Mouse (Mus musculus) left cerebral cortex, adult 2 months (tissue): ENCODE results near the gene Pccb. TPM values are rescaled to one million over a fixed set of nuclear protein-coding genes. Genes with fewer than 3 reads are reported as not detected.

ENCODE experiments used
- DNase-seq, 2 experiments: peaks; one replicate each; pipeline ENCODE4 v3.0.0; 2021 to 2022; ENCODE audit warnings: low spot score in 2 of 2, mixed read lengths in 1 of 2; ENCODE audit errors: extremely low spot score in 1 of 2
- H3K27ac ChIP-seq: fragments of 200-600 bp; 2 replicates; pipeline ENCODE4 v1.8.1; 2022
- H3K4me3 ChIP-seq: fragments of 200-600 bp; 2 replicates; pipeline ENCODE4 v1.8.1; 2022
- CTCF ChIP-seq: fragments of 200-600 bp; IDR thresholded peaks from 2 replicates; pipeline ENCODE4 v1.8.1; 2022; ENCODE audit warnings: antibody characterized with exemption, mild to moderate bottlenecking, moderate library complexity
- intact Hi-C: fragments of 180-260 bp; cut with DNase I; formaldehyde crosslinking; loops from one replicate; pipeline ENCODE4 v1.15.1; 2025
- total RNA-seq, 2 experiments: library from RNA; stranded (reverse); gene quantifications; 2 replicates each; pipeline ENCODE4 v1.2.3; 2021

The Pccb gene
- total RNA-seq, 2 experiments from 2014 or later: 38.0 to 38.7 TPM

DNA sequence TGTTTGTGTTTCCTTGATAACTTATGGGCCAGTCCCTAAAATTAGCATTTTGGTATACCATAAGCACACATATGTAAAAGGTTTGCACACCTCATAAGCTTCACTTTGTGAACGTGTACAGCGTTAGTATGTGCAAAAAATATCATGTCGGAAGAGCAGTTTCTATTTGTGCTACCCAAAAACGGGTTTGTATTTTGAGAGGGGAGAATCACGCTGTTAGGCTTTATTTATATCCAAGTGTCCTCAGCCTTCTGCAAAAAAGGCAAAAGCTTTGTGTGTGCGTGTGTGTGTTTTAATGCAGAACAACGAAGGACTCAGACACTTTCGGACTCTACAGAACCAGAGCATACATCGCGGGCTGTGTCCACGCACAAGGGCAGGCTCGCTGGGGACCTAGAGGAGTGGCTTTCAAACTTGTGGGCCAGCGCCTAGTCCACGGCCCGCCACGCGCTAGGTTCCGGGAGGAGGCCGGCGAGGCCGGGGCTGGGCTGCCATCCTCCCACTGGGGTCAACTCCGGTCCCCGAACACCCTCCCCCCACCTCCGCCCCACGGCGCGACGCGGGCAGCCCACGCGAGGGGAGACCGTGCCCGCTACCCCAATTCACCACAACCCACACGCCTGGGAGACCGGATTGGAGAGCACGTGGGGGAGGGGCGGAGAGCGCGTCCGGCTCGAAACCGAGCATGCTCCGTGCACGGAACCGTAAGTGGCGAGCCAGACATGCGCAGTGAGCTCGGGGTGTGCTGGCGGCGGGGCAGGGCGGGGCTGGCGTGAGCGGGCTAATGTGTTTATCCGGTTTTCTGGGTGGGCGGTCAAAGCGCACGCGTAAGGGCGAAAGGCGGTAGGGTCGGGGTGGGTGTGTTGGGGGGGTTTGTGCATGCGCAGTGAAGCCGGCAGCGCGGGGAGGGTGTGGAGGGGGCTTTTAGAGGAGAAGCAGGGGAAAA, 38.6 kb upstream of the Pccb start:
- intact Hi-C loops: loop anchor here (2.0 to 5.0 kb wide), 3 partner anchors 39 to 431 kb away; partner anchors contain the start of gene Pccb
- no peak for TF ChIP-seq CTCF
- peak; percentile 98 to 99 for DNase-seq

DNA sequence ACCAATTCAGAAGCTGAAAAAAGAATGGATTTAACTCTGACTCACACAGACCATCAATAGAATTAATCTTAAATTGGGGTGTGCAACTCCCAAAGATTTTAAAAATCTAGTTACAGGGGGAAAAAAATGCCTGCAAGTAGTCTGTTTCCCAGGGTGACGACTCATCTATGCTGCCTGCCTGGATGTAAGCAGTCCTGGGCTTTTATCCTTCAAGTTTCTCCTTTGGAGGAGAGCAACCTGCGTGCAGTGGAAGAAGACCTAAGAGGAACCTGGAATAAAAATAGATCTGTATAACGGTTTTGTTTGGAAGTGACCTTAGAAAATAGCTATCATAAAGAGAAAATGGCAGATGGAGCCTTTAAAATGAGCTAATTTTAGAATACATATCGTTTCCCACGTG, 37.8 kb upstream of the Pccb start:
- Histone ChIP-seq H3K4me3 (peak overlapping the region; percentile 96; the same call in 1 of the 2 replicates), H3K27ac (no peak overlapping the region)
- DNase-seq: no peak
- no peak for TF ChIP-seq CTCF
- intact Hi-C loops: loop anchor here (2.0 to 5.0 kb wide), 3 partner anchors 38 to 430 kb away; partner anchors contain the start of gene Pccb

More for the DNA sequence above, 38.6 kb upstream of the Pccb start:
- peak overlapping the region; percentile 96 for H3K4me3 ChIP-seq
- peak overlapping the region; percentile 97 for H3K27ac ChIP-seq

DNA sequence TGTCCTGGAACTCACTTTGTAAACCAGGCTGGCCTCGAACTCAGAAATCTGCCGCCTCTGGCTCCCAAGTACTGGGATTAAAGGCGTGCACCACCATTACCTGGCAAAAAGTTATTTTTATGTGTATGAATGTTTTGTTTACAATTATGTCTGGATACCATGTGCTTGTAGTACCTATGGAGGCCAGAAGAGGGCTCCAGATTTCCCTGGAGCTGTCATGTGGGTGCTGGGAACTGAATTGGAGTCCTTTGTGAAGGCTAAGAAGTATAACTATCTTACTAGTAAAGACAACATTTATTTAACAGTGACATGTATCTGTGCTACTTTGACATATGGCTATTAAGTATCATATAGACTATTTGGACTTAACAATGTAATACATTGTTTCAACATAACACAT, 35.1 kb upstream of the Pccb start:
- no peak for DNase-seq
- Histone ChIP-seq H3K4me3 (no peak overlapping the region), H3K27ac (no peak overlapping the region)
- intact Hi-C loops: loop anchor here (5.0 kb wide), 1 partner anchor 88 kb away; no protein-coding TSS in a partner anchor
- peak; percentile 26 for TF ChIP-seq CTCF

DNA sequence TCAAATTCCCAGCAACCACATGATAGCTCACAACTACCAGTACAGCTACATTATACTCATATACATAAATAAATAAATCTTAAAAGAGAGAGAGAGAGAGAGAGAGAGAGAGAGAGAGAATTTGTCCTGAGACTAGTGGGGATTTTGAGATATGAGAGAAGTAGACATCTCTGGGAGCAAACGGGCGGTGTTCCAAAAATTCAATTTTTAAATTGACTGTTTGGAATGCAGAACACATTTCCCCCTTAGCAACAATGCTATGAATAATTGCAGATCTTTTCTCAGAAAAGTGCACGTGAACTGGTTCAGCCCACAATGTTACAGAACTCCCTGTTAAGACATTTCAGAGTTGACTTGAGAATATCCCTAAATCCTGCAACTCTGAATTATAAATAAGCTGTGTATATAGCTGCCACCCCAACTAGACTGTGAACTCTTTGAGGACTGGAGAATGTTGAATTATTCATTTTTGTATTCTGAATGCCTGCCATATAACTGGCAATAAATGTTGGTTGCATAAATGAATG, 30.4 kb upstream of the Pccb start:
- Histone ChIP-seq H3K4me3 (no peak overlapping the region), H3K27ac (no peak overlapping the region)
- no peak for DNase-seq
- intact Hi-C loops: no loop called here
- no peak for TF ChIP-seq CTCF

DNA sequence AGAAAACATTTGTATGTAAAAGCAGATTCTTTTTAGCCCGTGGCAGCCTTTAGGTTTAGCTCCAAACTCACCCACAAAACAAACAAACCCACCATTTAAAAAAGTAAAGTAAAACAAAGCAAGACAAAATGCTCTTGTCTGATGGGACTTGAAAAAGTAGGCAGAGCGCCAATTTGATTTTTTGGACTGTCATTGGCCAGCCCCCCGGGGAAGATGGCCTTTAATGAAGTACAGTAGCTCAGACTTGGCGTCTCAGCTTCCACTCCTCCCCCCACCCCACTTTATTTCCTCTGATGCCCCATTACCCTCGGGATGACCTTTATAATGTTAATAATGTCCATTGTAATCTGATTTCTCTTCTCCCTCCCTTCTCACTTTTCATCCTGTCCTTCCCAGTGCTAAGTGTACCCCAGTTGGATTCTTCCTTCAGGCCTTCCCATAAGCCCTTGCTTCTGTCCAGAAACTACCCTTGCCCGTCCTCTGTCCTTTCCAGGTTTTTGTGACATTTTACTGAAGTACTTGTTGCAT, 27.6 kb upstream of the Pccb start:
- H3K4me3 ChIP-seq: no peak overlapping the region
- intact Hi-C loops: no loop called here
- DNase-seq: no peak
- no peak overlapping the region for H3K27ac ChIP-seq
- TF ChIP-seq CTCF: no peak

DNA sequence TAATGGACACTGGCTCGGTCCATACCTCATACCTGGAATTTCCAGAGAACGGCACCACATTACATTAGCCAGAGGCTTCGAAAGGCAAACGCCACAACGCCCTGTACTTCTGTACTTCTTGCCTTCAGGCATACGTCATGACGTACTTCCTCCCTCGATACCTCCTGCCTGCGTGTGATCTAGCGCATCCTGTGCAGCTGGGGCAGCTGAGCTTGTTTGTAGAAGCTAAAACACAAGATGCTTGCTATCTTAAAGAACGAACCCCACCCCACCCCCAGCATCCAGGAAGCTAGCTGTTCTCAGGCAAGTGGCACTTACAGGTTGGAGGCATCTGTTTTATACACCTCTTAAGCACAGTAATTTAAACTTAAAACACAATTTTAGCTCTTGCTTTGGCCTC, 26.3 kb upstream of the Pccb start:
- intact Hi-C loops: no loop called here
- H3K27ac ChIP-seq: no peak overlapping the region
- H3K4me3 ChIP-seq: no peak overlapping the region
- DNase-seq: no peak
- no peak for TF ChIP-seq CTCF

DNA sequence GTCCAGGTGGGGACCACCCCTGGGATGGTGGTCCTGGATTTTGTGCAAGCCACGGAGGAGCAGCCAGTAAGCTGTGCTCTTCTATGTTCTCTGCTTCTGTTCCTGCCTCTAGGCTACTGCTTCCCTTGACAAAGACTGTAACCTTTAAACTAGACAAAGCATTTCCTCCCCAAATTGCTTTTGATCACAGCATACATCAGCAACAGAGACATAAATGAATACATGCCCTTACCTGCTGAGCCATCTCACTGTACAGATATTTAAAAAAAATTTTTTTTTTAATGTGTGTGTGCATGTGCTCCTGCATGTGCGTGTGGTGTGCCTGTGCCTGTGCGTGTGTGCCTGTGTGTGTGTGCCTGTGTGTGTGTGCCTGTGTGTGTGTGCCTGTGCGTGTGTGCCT, 22.5 kb upstream of the Pccb start:
- no peak overlapping the region for H3K4me3 ChIP-seq
- DNase-seq: no peak
- intact Hi-C loops: no loop called here
- TF ChIP-seq CTCF: no peak
- H3K27ac ChIP-seq: no peak overlapping the region

DNA sequence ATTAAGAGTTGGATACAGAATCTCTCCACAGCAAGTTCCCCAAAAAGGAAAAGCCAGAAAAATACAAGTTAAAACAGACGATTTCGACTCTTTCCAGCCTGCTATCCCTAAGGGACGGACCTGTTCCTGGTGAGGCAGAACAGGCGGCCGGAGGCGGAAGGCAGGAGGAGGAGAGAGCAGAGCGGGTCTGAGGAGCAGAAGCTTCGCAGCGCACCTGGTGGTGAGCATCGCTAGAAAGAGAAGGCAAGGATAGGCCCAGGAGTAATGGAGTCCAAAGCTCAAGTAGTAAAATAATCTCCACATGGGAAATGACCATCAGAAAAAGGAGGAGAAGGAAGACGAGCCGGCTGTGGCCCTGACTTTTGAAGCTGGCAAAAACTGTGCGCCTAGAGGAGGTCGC, 18.6 kb upstream of the Pccb start:
- Histone ChIP-seq H3K27ac (no peak overlapping the region), H3K4me3 (no peak overlapping the region)
- no peak for DNase-seq
- TF ChIP-seq CTCF: peak; percentile 5; the same call in 1 of the 2 replicates
- intact Hi-C loops: no loop called here

DNA sequence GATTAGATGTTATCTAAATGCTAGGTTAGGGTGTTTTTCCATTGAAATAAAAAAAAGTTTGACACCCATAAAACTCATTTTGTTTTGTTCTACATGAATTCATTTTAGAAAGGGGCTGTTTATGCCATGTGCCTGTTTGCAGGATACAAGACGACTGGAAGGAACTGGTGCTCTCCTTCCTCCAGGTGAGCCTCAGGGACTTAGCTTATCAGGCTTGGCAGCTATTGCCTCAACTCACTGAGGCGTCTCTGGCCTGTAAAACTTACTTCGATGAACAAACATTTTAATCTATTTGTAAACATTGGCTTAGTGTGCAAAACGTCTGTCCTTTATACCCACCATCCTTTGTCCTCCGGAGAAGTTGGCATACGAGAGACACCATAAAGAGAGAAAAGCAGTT, 18.0 kb upstream of the Pccb start:
- no peak for TF ChIP-seq CTCF
- Histone ChIP-seq H3K27ac (no peak overlapping the region), H3K4me3 (no peak overlapping the region)
- intact Hi-C loops: no loop called here
- DNase-seq: no peak

DNA sequence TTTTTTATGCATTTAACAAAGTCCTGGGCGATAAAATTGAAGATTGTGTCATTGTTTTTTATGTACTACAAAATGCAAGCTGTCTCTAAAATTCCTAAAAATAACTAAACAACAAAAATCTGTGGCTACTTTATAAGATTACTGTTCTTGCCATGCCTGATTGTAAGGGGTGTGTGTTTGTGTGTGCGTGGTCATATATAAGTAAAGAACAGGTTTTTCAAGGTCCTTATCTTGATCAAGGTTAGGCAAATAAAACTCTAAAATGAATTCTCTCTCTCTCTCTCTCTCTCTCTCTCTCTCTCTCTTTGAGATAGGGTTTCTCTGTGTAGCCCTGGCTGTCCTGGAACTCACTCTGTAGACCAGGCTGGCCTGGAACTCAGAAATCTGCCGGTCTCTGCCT, 17.3 kb upstream of the Pccb start:
- TF ChIP-seq CTCF: no peak
- Histone ChIP-seq H3K4me3 (no peak overlapping the region), H3K27ac (no peak overlapping the region)
- intact Hi-C loops: no loop called here
- DNase-seq: no peak

DNA sequence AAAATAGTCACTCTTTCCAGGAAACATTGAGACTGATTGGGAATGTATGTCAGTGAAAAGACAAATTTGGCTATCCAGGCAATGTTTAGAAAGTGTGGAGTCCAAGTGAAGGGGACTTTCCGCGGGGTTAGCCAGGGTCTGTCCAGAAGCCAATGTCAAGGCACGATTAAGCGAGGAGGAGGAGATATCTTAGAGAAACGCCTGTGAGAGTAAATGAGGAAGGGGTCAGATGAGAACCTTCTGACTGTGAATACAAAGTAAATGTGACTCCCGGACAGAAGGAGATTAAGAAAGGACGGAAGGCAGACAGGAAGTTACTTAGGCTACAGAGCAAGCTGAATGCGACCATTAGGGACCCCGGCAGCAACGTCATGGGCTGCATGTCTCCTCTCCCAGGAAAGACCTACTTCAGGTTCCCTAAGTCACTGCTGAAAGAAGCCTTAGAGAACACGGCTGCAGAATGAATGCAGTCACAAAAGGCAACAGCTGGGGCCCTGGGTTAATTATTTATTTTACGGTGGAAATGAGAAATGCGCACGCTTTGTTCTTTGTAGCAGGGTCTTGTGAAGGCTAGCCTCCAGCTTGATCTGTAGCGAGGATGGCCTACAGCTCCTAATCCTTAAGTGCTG, 11.1 kb upstream of the Pccb start:
- no peak overlapping the region for H3K27ac ChIP-seq
- no peak for TF ChIP-seq CTCF
- intact Hi-C loops: no loop called here
- H3K4me3 ChIP-seq: no peak overlapping the region
- no peak for DNase-seq

DNA sequence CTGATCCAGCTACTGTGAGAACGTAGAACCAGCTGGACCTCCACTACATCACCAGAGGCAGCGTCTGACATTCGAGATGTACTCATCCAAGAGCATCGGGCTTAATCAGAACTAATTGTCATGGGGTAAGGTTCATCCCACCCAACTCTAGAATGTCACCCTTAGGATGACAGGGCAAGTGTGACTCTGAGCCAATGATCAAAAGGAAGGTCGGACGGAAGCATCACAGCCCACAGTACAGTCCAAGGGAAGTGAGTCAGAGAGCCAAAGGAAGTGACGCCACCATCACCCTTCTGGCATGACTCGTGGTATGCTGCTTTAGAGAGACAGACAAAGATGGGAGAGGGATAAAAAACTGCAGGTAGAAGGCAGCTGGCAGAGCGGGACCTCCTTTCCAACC, 7.6 kb upstream of the Pccb start:
- Histone ChIP-seq H3K27ac (no peak overlapping the region), H3K4me3 (no peak overlapping the region)
- DNase-seq: no peak
- TF ChIP-seq CTCF: no peak
- intact Hi-C loops: no loop called here
